8 mouse cellular contexts compared by ENCODE assay signal in the genomic region with DNA sequence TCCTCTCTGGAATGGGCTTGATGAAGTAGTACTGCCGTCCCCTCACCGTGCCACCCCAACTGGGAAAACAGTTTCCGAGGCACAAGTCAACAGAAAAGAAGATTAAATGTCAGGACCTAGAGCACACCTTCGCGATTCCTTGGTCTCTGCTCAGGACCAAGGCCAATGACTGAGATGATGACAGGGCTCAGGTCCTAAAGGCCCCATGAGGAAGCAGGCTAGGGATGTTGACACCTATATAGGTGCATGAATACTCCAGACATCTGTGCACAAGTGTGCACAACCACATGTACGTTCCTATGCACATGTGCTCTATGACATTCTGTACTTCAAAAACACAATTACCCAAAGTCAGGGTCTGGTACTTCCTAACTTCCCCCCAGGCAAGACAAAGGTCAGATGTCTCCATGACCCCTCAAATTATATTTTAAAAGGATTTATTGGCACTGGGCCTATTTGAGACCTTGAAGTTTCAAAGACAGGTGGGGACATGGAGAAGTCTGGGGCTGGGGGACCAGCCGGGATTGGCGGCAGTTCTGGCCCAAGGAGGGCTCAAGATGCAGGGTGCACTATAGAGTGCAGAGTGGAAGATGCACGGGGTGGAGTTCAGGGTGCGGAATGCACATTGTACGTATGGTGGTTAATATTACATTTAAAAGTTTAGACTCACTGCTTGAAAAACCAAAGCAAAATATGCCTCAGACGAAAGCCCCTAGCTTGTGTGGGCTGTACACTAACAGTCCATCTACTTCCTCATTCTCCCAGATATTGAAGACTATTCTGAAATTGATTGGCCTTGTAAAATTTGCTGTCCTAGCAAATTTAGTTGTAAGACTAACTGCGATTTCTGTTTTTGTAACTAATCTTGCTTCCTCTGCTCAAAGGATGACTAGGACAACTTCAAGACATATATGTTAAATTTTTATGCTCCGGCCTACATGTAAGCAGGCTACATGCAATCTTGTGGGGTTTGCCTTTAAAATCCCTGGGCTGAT. TPM values are rescaled to one million over a fixed set of nuclear protein-coding genes. Genes with fewer than 3 reads are reported as not detected.
DNase-seq lines count a peak whose midpoint lies in the region; ATAC-seq and TF ChIP-seq lines count a peak whose summit lies in the region.

No protein-coding gene starts in this region.

- peak; percentile 36 for DNase-seq in cerebellum, adult 8-10 months
- no peak for DNase-seq in cerebellum, postnatal 4 days (ENCODE audit: low spot score in 2 of 2)
- DNase-seq in spleen, adult 2 months (ENCODE audit: low read depth in 1 of 2, low spot score in 2 of 2) = no peak
- DNase-seq in spleen, adult 12 weeks (ENCODE audit: low spot score) = no peak
- DNase-seq in left cerebral cortex, adult 11 months (ENCODE audit: low spot score) = no peak
- DNase-seq in ovary, postnatal 36 days (ENCODE audit: low spot score) = no peak

- 83% methylated on average over 14 of the region's 14 CpGs for whole genome bisulfite sequencing in spleen, adult 2 months
- WGBS in limb, embryonic 13.5 days = 86% methylated on average over 14 of the region's 14 CpGs
- 81% methylated on average over 14 of the region's 14 CpGs for WGBS in stomach, embryonic 16.5 days

- peak overlapping the region; percentile 85; the same call in 1 of the 2 replicates for H3K27ac ChIP-seq in spleen, adult 2 months (ENCODE audit: insufficient read depth, low read length)
- H3K27ac ChIP-seq in limb, embryonic 13.5 days = peak overlapping the region; percentile 94
- H3K27ac ChIP-seq in stomach, embryonic 16.5 days (ENCODE audit: low read length) = peak overlapping the region; percentile 90

- peak overlapping the region; percentile 72; the same call in 1 of the 2 replicates for H3K4me3 ChIP-seq in spleen, adult 2 months (ENCODE audit: extremely low read depth, insufficient read depth, insufficient read length)
- peak overlapping the region; percentile 73 for H3K4me3 ChIP-seq in limb, embryonic 13.5 days
- H3K4me3 ChIP-seq in stomach, embryonic 16.5 days (replicated peaks; ENCODE audit: low read length) = peak overlapping the region; percentile 74

- peaks cover 12% of the 10 kb centered on the region for H3K4me1 ChIP-seq in spleen, adult 2 months (ENCODE audit: control insufficient read depth, insufficient read depth, insufficient read length)
- H3K4me1 ChIP-seq in limb, embryonic 13.5 days = peaks cover 41% of the 10 kb centered on the region
- peaks cover 16% of the 10 kb centered on the region for H3K4me1 ChIP-seq in stomach, embryonic 16.5 days (ENCODE audit: control insufficient read depth, insufficient read depth, low read length)

- no peaks in the 10 kb centered on the region for H3K9me3 ChIP-seq in limb, embryonic 13.5 days
- no peaks in the 10 kb centered on the region for H3K9me3 ChIP-seq in stomach, embryonic 16.5 days (replicated peaks; ENCODE audit: control insufficient read depth, low read length)

- no peaks in the 10 kb centered on the region for H3K36me3 ChIP-seq in spleen, adult 2 months (ENCODE audit: control insufficient read depth, insufficient read depth, low read length)
- no peaks in the 10 kb centered on the region for H3K36me3 ChIP-seq in limb, embryonic 13.5 days
- H3K36me3 ChIP-seq in stomach, embryonic 16.5 days (ENCODE audit: control insufficient read depth, insufficient read depth, low read length) = no peaks in the 10 kb centered on the region

- H3K4me2 ChIP-seq in limb, embryonic 13.5 days (replicated peaks) = peak overlapping the region; percentile 79
- peak overlapping the region; percentile 90 for H3K4me2 ChIP-seq in stomach, embryonic 16.5 days (ENCODE audit: low read depth, low read length)

- no peak for TF ChIP-seq CTCF in spleen, adult 2 months (IDR thresholded peaks at IDR 0.05; ENCODE audit: extremely low read depth, insufficient read depth, insufficient read length, insufficient replicate concordance)

- H3K9ac ChIP-seq in limb, embryonic 13.5 days = peak overlapping the region; percentile 95
- H3K9ac ChIP-seq in stomach, embryonic 16.5 days (ENCODE audit: low read length) = peak overlapping the region; percentile 90

- ATAC-seq in limb, embryonic 13.5 days (ENCODE audit: low FRiP score, low read depth) = no peak
- no peak for ATAC-seq in stomach, embryonic 16.5 days (ENCODE audit: insufficient read depth, low FRiP score)

- H3K27me3 ChIP-seq in spleen, adult 2 months (ENCODE audit: control insufficient read depth, insufficient read depth, low read length) = no peaks in the 10 kb centered on the region
- H3K27me3 ChIP-seq in limb, embryonic 13.5 days = peaks cover 5% of the 10 kb centered on the region; the same call in 1 of the 2 replicates
- H3K27me3 ChIP-seq in stomach, embryonic 16.5 days (ENCODE audit: control insufficient read depth, insufficient read depth, low read length) = peaks cover 2% of the 10 kb centered on the region; the same call in 1 of the 2 replicates

- TF ChIP-seq POLR2A in spleen, adult 2 months (IDR thresholded peaks at IDR 0.05; ENCODE audit: low read depth, low read length) = no peak

RNA-seq across cellular contexts. Expression of a gene that starts 3.1 kb away (rescaled TPM):
- polyA plus RNA-seq in spleen, adult 2 months (2012; rRNA removed) = 4.0 and 5.2 TPM in 2 replicates
- polyA plus RNA-seq in limb, embryonic 13.5 days (2015; fragmentation: Nextera tagmentation; extraction: Ambion mirVana) = 5.6 and 6.3 TPM in 2 replicates
- 6.1 and 7.4 TPM in 2 replicates for polyA plus RNA-seq in stomach, embryonic 16.5 days (2015; fragmentation: Nextera tagmentation; extraction: Ambion mirVana)

RNA-seq across cellular contexts. Expression of a gene that starts 6.4 kb away (rescaled TPM):
- polyA plus RNA-seq in spleen, adult 2 months (2012; rRNA removed) = 4.5 and 4.8 TPM in 2 replicates
- 3.1 and 3.3 TPM in 2 replicates for polyA plus RNA-seq in limb, embryonic 13.5 days (2015; fragmentation: Nextera tagmentation; extraction: Ambion mirVana)
- 1.7 TPM in 2 replicates for polyA plus RNA-seq in stomach, embryonic 16.5 days (2015; fragmentation: Nextera tagmentation; extraction: Ambion mirVana)

RNA-seq across cellular contexts. Expression of a gene that starts 42.4 kb away (rescaled TPM):
- not detected in 2 replicates for polyA plus RNA-seq in spleen, adult 2 months (2012; rRNA removed)
- 1.2 TPM in 1 of 2 replicates, not detected in the other for polyA plus RNA-seq in limb, embryonic 13.5 days (2015; fragmentation: Nextera tagmentation; extraction: Ambion mirVana)
- polyA plus RNA-seq in stomach, embryonic 16.5 days (2015; fragmentation: Nextera tagmentation; extraction: Ambion mirVana) = not detected in 2 replicates

RNA-seq across cellular contexts. Expression of a gene that starts 46.5 kb away (rescaled TPM):
- not detected in 2 replicates for polyA plus RNA-seq in spleen, adult 2 months (2012; rRNA removed)
- 0.14 TPM in 1 of 2 replicates, not detected in the other for polyA plus RNA-seq in limb, embryonic 13.5 days (2015; fragmentation: Nextera tagmentation; extraction: Ambion mirVana)
- 0.27 TPM in 1 of 2 replicates, not detected in the other for polyA plus RNA-seq in stomach, embryonic 16.5 days (2015; fragmentation: Nextera tagmentation; extraction: Ambion mirVana)

RNA-seq across cellular contexts. Expression of a gene that starts 57.1 kb away (rescaled TPM):
- 98.9 and 139 TPM in 2 replicates for polyA plus RNA-seq in spleen, adult 2 months (2012; rRNA removed)
- 222 and 224 TPM in 2 replicates for polyA plus RNA-seq in limb, embryonic 13.5 days (2015; fragmentation: Nextera tagmentation; extraction: Ambion mirVana)
- 131 and 139 TPM in 2 replicates for polyA plus RNA-seq in stomach, embryonic 16.5 days (2015; fragmentation: Nextera tagmentation; extraction: Ambion mirVana)
